Mouse (Mus musculus) spleen, postnatal 10 days (tissue): ENCODE data around the gene Pald1.
A peak's percentile ranks its signal among the peaks of the same experiment; 100 is the strongest.

ENCODE experiments used
- DNase-seq, 2 experiments: peaks; one replicate each; pipeline ENCODE4 v3.0.0; 2021 to 2022; ENCODE audit warnings: low spot score in 2 of 2

Pald1 gene

GRCm38 (mm10) chr10:61277918-61278674 lies 105.2 kb downstream of the Pald1 start:
- no peak for DNase-seq

- no peak for DNase-seq
Measured at GRCm38 (mm10) chr10:61277051-61277450, 106.3 kb downstream of the Pald1 start.

- DNase-seq, result peak in 1 of 2 experiments; percentile 27
Measured at GRCm38 (mm10) chr10:61275669-61276110, 107.6 kb downstream of the Pald1 start.

GRCm38 (mm10) chr10:61274532-61274931 lies 108.8 kb downstream of the Pald1 start:
- DNase-seq, result no peak

DNA sequence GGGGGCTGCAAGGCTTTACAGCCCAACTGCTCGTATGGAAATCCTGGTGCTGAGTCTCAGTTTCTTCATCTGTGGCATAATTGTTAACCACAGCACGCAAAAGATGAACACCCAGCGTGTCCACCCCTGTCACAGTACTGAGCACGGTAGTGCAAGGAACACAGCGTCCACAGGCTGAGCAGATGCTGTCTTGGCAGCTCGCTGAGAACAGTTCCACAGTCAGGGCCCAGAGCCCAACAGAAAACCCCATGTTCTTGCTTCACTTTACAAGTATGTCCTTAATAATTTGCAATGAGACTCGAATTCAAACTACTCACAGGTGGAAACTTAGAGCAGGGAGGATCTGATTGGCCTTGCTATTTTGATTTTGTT lies 109.5 kb downstream of the Pald1 start:
- no peak for DNase-seq

DNA sequence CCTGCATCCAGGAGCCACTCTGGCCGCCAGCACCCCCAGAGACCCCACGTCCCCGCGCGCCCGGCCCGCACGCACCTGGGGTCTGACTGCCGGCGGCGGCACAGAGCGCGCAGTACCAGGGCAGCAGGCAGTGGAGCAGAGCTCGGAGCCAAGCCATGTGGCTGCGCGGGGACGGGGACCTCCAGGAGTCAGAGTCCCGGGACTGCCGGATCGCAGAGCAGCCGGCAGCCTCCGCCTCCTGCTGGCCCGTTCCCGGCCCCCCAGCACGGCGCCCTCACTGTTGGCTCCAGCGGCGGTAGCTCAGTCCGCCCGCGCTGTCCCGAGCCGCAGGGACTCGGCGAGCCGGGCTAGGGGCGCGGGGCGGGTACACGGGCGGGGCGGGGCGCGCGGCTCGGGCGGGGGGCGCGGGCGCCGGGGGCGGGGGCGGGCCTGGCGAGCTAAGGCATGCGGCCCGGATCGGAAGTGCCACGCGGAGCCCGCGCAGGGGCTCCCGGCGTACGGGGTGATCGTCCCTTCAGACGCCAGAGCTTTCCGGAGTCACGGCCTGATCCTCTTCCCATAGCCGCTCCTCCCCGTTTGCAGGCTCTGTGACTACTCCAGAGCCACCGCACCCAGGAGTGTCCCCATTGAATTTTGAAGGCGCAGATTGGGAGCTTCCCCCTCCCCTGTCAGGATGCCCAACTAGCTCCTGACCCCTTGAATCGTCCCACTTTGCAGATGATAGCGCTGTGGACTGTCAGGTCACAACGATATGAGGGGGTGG lies 110.1 kb downstream of the Pald1 start, which contains the start of gene Adamts14:
TSS of gene Adamts14 (minus strand) at position 358 of the 763 bp plus-strand sequence.
- no peak for DNase-seq

- DNase-seq, result no peak
Measured at GRCm38 (mm10) chr10:61272631-61273030, 110.7 kb downstream of the Pald1 start.

GRCm38 (mm10) chr10:61272089-61272626 lies 111.2 kb downstream of the Pald1 start:
- DNase-seq, result no peak
